Mouse (Mus musculus) forebrain, embryonic 11.5 days (tissue): ENCODE data around the gene Xlr5b. TPM values are rescaled to one million over a fixed set of nuclear protein-coding genes. Genes with fewer than 3 reads are reported as not detected.

Experiments used
- polyA plus RNA-seq: library from polyadenylated mRNA; unstranded; fragments of >200 nt; fragmentation: Nextera tagmentation; extraction: Ambion mirVana; gene quantifications from 2 replicates; pipeline ENCODE4 v1.2.1, GENCODE M21; 2014

Xlr5b gene
- polyA plus RNA-seq, 1 experiment from 2014 or later: not detected

Other genes with a start within 250 kb of the Xlr5b start
- gene Cetn2, start 230.4 kb upstream of the Xlr5b start, polyA plus RNA-seq: 109 and 122 TPM in 2 replicates
- 43.8 and 46.9 TPM in 2 replicates for gene Nsdhl, start 230.2 kb upstream of the Xlr5b start, polyA plus RNA-seq
- 3.9 and 4.0 TPM in 2 replicates for gene Zfp185, start 161.5 kb upstream of the Xlr5b start, polyA plus RNA-seq
- gene Pnma5, start 111.7 kb upstream of the Xlr5b start, polyA plus RNA-seq: 0.08 TPM in 1 of 2 replicates, not detected in the other
- gene Pnma3, start 84.0 kb upstream of the Xlr5b start, polyA plus RNA-seq: 0.29 and 0.33 TPM in 2 replicates
- gene Xlr4a, start 66.3 kb upstream of the Xlr5b start, polyA plus RNA-seq: 0.36 TPM in 1 of 2 replicates, not detected in the other
- gene Xlr3a, start 51.7 kb upstream of the Xlr5b start, polyA plus RNA-seq: 2.3 and 3.6 TPM in 2 replicates
- not detected in 2 replicates for gene Gm14685, start 31.7 kb upstream of the Xlr5b start, polyA plus RNA-seq
- 0.16 TPM in 1 of 2 replicates, not detected in the other for gene DXBay18, start 654 bp downstream of the Xlr5b start, polyA plus RNA-seq
- gene Spin2d, start 28.2 kb downstream of the Xlr5b start, polyA plus RNA-seq: not detected in 2 replicates
- gene Xlr3b, start 43.4 kb downstream of the Xlr5b start, polyA plus RNA-seq: 11.5 and 12.8 TPM in 2 replicates
- gene Xlr4b, start 65.5 kb downstream of the Xlr5b start, polyA plus RNA-seq: 0.32 and 0.41 TPM in 2 replicates
- gene F8a, start 79.5 kb downstream of the Xlr5b start, polyA plus RNA-seq: 16.4 and 17.4 TPM in 2 replicates
- not detected in 2 replicates for gene Xlr4c, start 94.3 kb downstream of the Xlr5b start, polyA plus RNA-seq
- gene Xlr3c, start 116.6 kb downstream of the Xlr5b start, polyA plus RNA-seq: 0.29 TPM in 1 of 2 replicates, not detected in the other
- gene Xlr5a, start 144.2 kb downstream of the Xlr5b start, polyA plus RNA-seq: not detected in 2 replicates
- not detected in 2 replicates for gene Xlr5c, start 144.2 kb downstream of the Xlr5b start, polyA plus RNA-seq
- gene Gm45015, start 188.0 kb downstream of the Xlr5b start, polyA plus RNA-seq: not detected in 2 replicates
- 16.9 and 21.0 TPM in 2 replicates for gene Zfp275, start 193.8 kb downstream of the Xlr5b start, polyA plus RNA-seq
- gene Gm18336, start 249.9 kb downstream of the Xlr5b start, polyA plus RNA-seq: not detected in 2 replicates